Mouse (Mus musculus) lung, embryonic 14.5 days (tissue): ENCODE measurements at regions not wholly inside any gene's neighbourhood (a gene's known extent, or its start where the extent isn't known, plus 50 kb on each side); places are given as distances from the start of the nearest gene placed in this dataset.
"Not testable (repeated sequence)": the region's sequence is repeated elsewhere in the genome, so short reads cannot be mapped to it uniquely, and the experiment has no call there.

ENCODE experiments used
- ATAC-seq: fragments of 200-750 bp; cut with Nextera tagmentation; 2 replicates; pipeline ENCODE4 v1.8.0; 2017; ENCODE audit warnings: mild to moderate bottlenecking, moderate TSS enrichment, moderate library complexity; ENCODE audit not compliant: insufficient read depth
- DNase-seq: peaks from one replicate; pipeline ENCODE4 v3.0.0-alpha.2; 2015
- H3K27ac ChIP-seq: fragments of 300-500 bp; sonication (generic); 2 replicates; pipeline ENCODE4 v1.5.1; 2014; ENCODE audit warnings: low read depth, mild to moderate bottlenecking, moderate library complexity
- H3K27me3 ChIP-seq: fragments of 300-500 bp; sonication (generic); 2 replicates; pipeline ENCODE4 v1.6.1; 2014; ENCODE audit warnings: low read length, control low read depth; ENCODE audit not compliant: insufficient read depth
- H3K36me3 ChIP-seq: fragments of 300-500 bp; sonication (generic); 2 replicates; pipeline ENCODE4 v1.6.1; 2014; ENCODE audit warnings: control low read depth; ENCODE audit not compliant: insufficient read depth
- H3K4me1 ChIP-seq: fragments of 300-500 bp; sonication (generic); 2 replicates; pipeline ENCODE4 v1.6.1; 2014; ENCODE audit warnings: antibody characterized with exemption, control low read depth; ENCODE audit not compliant: insufficient read depth
- H3K4me2 ChIP-seq: fragments of 300-500 bp; sonication (generic); 2 replicates; pipeline ENCODE4 v1.6.1; 2014; ENCODE audit warnings: mild to moderate bottlenecking
- H3K4me3 ChIP-seq: fragments of 300-500 bp; sonication (generic); 2 replicates; pipeline ENCODE4 v1.5.1; 2014; ENCODE audit warnings: low read depth, low read length
- H3K9ac ChIP-seq: fragments of 300-500 bp; sonication (generic); 2 replicates; pipeline ENCODE4 v1.6.1; 2014
- H3K9me3 ChIP-seq: fragments of 300-500 bp; sonication (generic); 2 replicates; pipeline ENCODE4 v1.6.1; 2016; ENCODE audit warnings: low read depth, low read length, control low read depth
- CTCF ChIP-seq: IDR thresholded peaks from 2 replicates; pipeline ENCODE4 v1.5.1; 2016; ENCODE audit warnings: antibody characterized with exemption, low read depth
- WGBS: fragments of 180-500 bp; shearing (Covaris S2); extraction: QIAGEN DNeasy Blood & Tissue Kit; methylation state at CpG from one replicate; pipeline ENCODE4 v1.1.7; 2014; 5-methylcytosine and 5-hydroxymethylcytosine counted together

GRCm38 (mm10) chr10:23674633-23675515 is 112.2 kb downstream of the Rps12 start:
- no peaks in the 10 kb centered on the region for H3K9me3 ChIP-seq
- no peak for DNase-seq
- H3K27me3 ChIP-seq: no peaks in the 10 kb centered on the region
- no peak overlapping the region for H3K27ac ChIP-seq
- no peaks in the 10 kb centered on the region for H3K4me1 ChIP-seq
- WGBS: 73% methylated on average over 16 of the region's 16 CpGs
- H3K9ac ChIP-seq: no peak overlapping the region
- no peak for ATAC-seq
- no peak overlapping the region for H3K4me2 ChIP-seq
- H3K36me3 ChIP-seq: no peaks in the 10 kb centered on the region
- H3K4me3 ChIP-seq: no peak overlapping the region
- no peak for TF ChIP-seq CTCF

- 66% methylated on average over 4 of the region's 4 CpGs for WGBS
- Histone ChIP-seq H3K27ac (no peak overlapping the region), H3K36me3 (no peaks in the 10 kb centered on the region), H3K9me3 (no peaks in the 10 kb centered on the region), H3K4me1 (no peaks in the 10 kb centered on the region), H3K4me2 (no peak overlapping the region), H3K4me3 (no peak overlapping the region), H3K9ac (no peak overlapping the region), H3K27me3 (no peaks in the 10 kb centered on the region)
- DNase-seq: no peak
- no peak for ATAC-seq
- no peak for TF ChIP-seq CTCF
Observed at GRCm38 (mm10) chr10:23672296-23672695, 114.8 kb downstream of the Rps12 start.

- ATAC-seq: no peak
Observed at GRCm38 (mm10) chr10:23671494-23671893, 115.6 kb downstream of the Rps12 start.

GRCm38 (mm10) chr10:23665916-23666315 is 121.2 kb downstream of the Rps12 start:
- H3K9me3 ChIP-seq, H3K4me3 ChIP-seq, H3K4me1 ChIP-seq, H3K36me3 ChIP-seq, H3K27me3 ChIP-seq, DNase-seq, H3K4me2 ChIP-seq, ATAC-seq, H3K27ac ChIP-seq, H3K9ac ChIP-seq: not testable (repeated sequence)
- WGBS: 73% methylated on average over 8 of the region's 8 CpGs

More at GRCm38 (mm10) chr10:23671494-23671893, 115.6 kb downstream of the Rps12 start:
- no peaks in the 10 kb centered on the region for H3K27me3 ChIP-seq
- no peak overlapping the region for H3K9ac ChIP-seq
- H3K9me3 ChIP-seq: no peaks in the 10 kb centered on the region
- no peak overlapping the region for H3K4me2 ChIP-seq
- H3K4me1 ChIP-seq: no peaks in the 10 kb centered on the region
- DNase-seq: peak; percentile 49
- no peak overlapping the region for H3K27ac ChIP-seq
- 23% methylated on average over 8 of the region's 8 CpGs for WGBS
- peak; percentile 54; the same call in 1 of the 2 replicates for TF ChIP-seq CTCF
- H3K4me3 ChIP-seq: no peak overlapping the region
- H3K36me3 ChIP-seq: no peaks in the 10 kb centered on the region

GRCm38 (mm10) chr10:23626201-23626600 is 160.9 kb downstream of the Rps12 start:
- no peak for TF ChIP-seq CTCF

GRCm38 (mm10) chr10:23612030-23612429 is 175.0 kb downstream of the Rps12 start:
- Histone ChIP-seq H3K4me1 (no peaks in the 10 kb centered on the region), H3K36me3 (no peaks in the 10 kb centered on the region), H3K4me2 (no peak overlapping the region), H3K9ac (no peak overlapping the region), H3K27me3 (no peaks in the 10 kb centered on the region), H3K4me3 (no peak overlapping the region), H3K9me3 (no peaks in the 10 kb centered on the region), H3K27ac (no peak overlapping the region)
- WGBS: 86% methylated on average over 2 of the region's 2 CpGs
- ATAC-seq: no peak
- DNase-seq: no peak
- no peak for TF ChIP-seq CTCF

More at GRCm38 (mm10) chr10:23626201-23626600, 160.9 kb downstream of the Rps12 start:
- ATAC-seq (no peak), DNase-seq (peak; percentile 47)
- Histone ChIP-seq H3K9ac (no peak overlapping the region), H3K9me3 (no peaks in the 10 kb centered on the region), H3K4me2 (no peak overlapping the region), H3K36me3 (no peaks in the 10 kb centered on the region), H3K4me3 (no peak overlapping the region), H3K27ac (no peak overlapping the region), H3K4me1 (no peaks in the 10 kb centered on the region), H3K27me3 (no peaks in the 10 kb centered on the region)
- WGBS: 63% methylated on average over 4 of the region's 4 CpGs

GRCm38 (mm10) chr10:23611183-23611582 is 175.9 kb downstream of the Rps12 start:
- Histone ChIP-seq H3K9me3 (no peaks in the 10 kb centered on the region), H3K4me2 (no peak overlapping the region), H3K27me3 (no peaks in the 10 kb centered on the region), H3K27ac (no peak overlapping the region), H3K36me3 (no peaks in the 10 kb centered on the region), H3K9ac (no peak overlapping the region), H3K4me1 (no peaks in the 10 kb centered on the region), H3K4me3 (no peak overlapping the region)
- DNase-seq (peak; percentile 81), ATAC-seq (no peak)
- peak; percentile 79 for TF ChIP-seq CTCF
- WGBS: 34% methylated on average over 9 of the region's 9 CpGs
